Mouse (Mus musculus) heart, embryonic 13.5 days (tissue): ENCODE measurements at regions not wholly inside any gene's neighbourhood (a gene's known extent, or its start where the extent isn't known, plus 50 kb on each side); places are given as distances from the start of the nearest gene placed in this dataset.
"Not testable (repeated sequence)": the region's sequence is repeated elsewhere in the genome, so short reads cannot be mapped to it uniquely, and the experiment has no call there.

ENCODE experiments used
- ATAC-seq: fragments of 200-750 bp; cut with Nextera tagmentation; 2 replicates; pipeline ENCODE4 v1.8.0; 2017; ENCODE audit warnings: moderate TSS enrichment; ENCODE audit not compliant: insufficient number of reproducible peaks, low FRiP score, low TSS enrichment; ENCODE audit errors: extremely low read depth
- H3K27ac ChIP-seq: fragments of 300-500 bp; sonication (generic); replicated peaks from 2 replicates; pipeline ENCODE4 v1.5.1; 2015; ENCODE audit warnings: moderate library complexity, mild to moderate bottlenecking, inconsistent platforms
- H3K27me3 ChIP-seq: fragments of 300-500 bp; sonication (generic); replicated peaks from 2 replicates; pipeline ENCODE4 v1.6.1; 2015; ENCODE audit warnings: mild to moderate bottlenecking, inconsistent platforms
- H3K36me3 ChIP-seq: fragments of 300-500 bp; sonication (generic); 2 replicates; pipeline ENCODE4 v1.6.1; 2015; ENCODE audit warnings: mild to moderate bottlenecking, inconsistent platforms
- H3K4me1 ChIP-seq: fragments of 300-500 bp; sonication (generic); 2 replicates; pipeline ENCODE4 v1.6.1; 2015; ENCODE audit warnings: inconsistent platforms
- H3K4me2 ChIP-seq: fragments of 300-500 bp; sonication (generic); 2 replicates; pipeline ENCODE4 v1.6.1; 2015; ENCODE audit warnings: inconsistent platforms, mild to moderate bottlenecking, moderate library complexity
- H3K4me3 ChIP-seq: fragments of 300-500 bp; sonication (generic); 2 replicates; pipeline ENCODE4 v1.5.1; 2015; ENCODE audit warnings: moderate library complexity, mild to moderate bottlenecking, inconsistent platforms
- H3K9ac ChIP-seq: fragments of 300-500 bp; sonication (generic); 2 replicates; pipeline ENCODE4 v1.6.1; 2015; ENCODE audit warnings: inconsistent platforms, mild to moderate bottlenecking, moderate library complexity
- H3K9me3 ChIP-seq: fragments of 300-500 bp; sonication (generic); 2 replicates; pipeline ENCODE4 v1.6.1; 2016; ENCODE audit warnings: inconsistent platforms
- WGBS: fragments of 180-500 bp; shearing (Covaris S2); methylation state at CpG from one replicate; pipeline ENCODE4 v1.1.7; 2015; ENCODE audit warnings: mixed read lengths; 5-methylcytosine and 5-hydroxymethylcytosine counted together

- ATAC-seq = no peak
- no peak overlapping the region for H3K9ac ChIP-seq
- no peaks in the 10 kb centered on the region for H3K4me1 ChIP-seq
- no peak overlapping the region for H3K27ac ChIP-seq
- no peak overlapping the region for H3K4me2 ChIP-seq
- H3K9me3 ChIP-seq = no peaks in the 10 kb centered on the region
- WGBS = 86% methylated on average over 4 of the region's 4 CpGs
- no peaks in the 10 kb centered on the region for H3K27me3 ChIP-seq
- no peak overlapping the region for H3K4me3 ChIP-seq
- no peaks in the 10 kb centered on the region for H3K36me3 ChIP-seq
Measured at GRCm38 (mm10) chr4:7247816-7248215, 991.0 kb downstream of the Car8 start.

GRCm38 (mm10) chr4:7247244-7247643, 991.6 kb downstream of the Car8 start:
- no peak for ATAC-seq
- Histone ChIP-seq H3K4me1 (no peaks in the 10 kb centered on the region), H3K9me3 (no peaks in the 10 kb centered on the region), H3K27me3 (no peaks in the 10 kb centered on the region), H3K36me3 (no peaks in the 10 kb centered on the region), H3K4me3 (no peak overlapping the region), H3K9ac (no peak overlapping the region), H3K4me2 (no peak overlapping the region), H3K27ac (no peak overlapping the region)
- 67% methylated on average over 4 of the region's 4 CpGs for WGBS

GRCm38 (mm10) chr4:7246828-7247227, 992.0 kb downstream of the Car8 start:
- Histone ChIP-seq H3K36me3 (no peaks in the 10 kb centered on the region), H3K4me2 (no peak overlapping the region), H3K27me3 (no peaks in the 10 kb centered on the region), H3K9ac (no peak overlapping the region), H3K27ac (no peak overlapping the region), H3K9me3 (no peaks in the 10 kb centered on the region), H3K4me1 (no peaks in the 10 kb centered on the region), H3K4me3 (no peak overlapping the region)
- ATAC-seq = no peak
- 77% methylated on average over 4 of the region's 4 CpGs for WGBS

- Histone ChIP-seq H3K4me2 (no peak overlapping the region), H3K9ac (no peak overlapping the region)
- ATAC-seq = no peak
Measured at GRCm38 (mm10) chr4:7245653-7246052, 993.2 kb downstream of the Car8 start.

GRCm38 (mm10) chr4:7237848-7238247, 1001.0 kb downstream of the Car8 start:
- no peaks in the 10 kb centered on the region for H3K36me3 ChIP-seq
- H3K4me3 ChIP-seq = no peak overlapping the region
- ATAC-seq = no peak
- no peaks in the 10 kb centered on the region for H3K27me3 ChIP-seq
- H3K4me1 ChIP-seq = no peaks in the 10 kb centered on the region
- no peak overlapping the region for H3K9ac ChIP-seq
- WGBS = 73% methylated on average over 3 of the region's 3 CpGs
- H3K4me2 ChIP-seq = no peak overlapping the region
- no peaks in the 10 kb centered on the region for H3K9me3 ChIP-seq
- H3K27ac ChIP-seq = no peak overlapping the region

More at GRCm38 (mm10) chr4:7245653-7246052, 993.2 kb downstream of the Car8 start:
- no peaks in the 10 kb centered on the region for H3K9me3 ChIP-seq
- no peak overlapping the region for H3K4me3 ChIP-seq
- 81% methylated on average over 2 of the region's 2 CpGs for WGBS
- no peaks in the 10 kb centered on the region for H3K27me3 ChIP-seq
- H3K4me1 ChIP-seq = no peaks in the 10 kb centered on the region
- no peak overlapping the region for H3K27ac ChIP-seq
- no peaks in the 10 kb centered on the region for H3K36me3 ChIP-seq

GRCm38 (mm10) chr4:7234537-7234936, 1004.3 kb downstream of the Car8 start:
- not testable (repeated sequence) for H3K9ac ChIP-seq, ATAC-seq
- 92% methylated on average over 6 of the region's 6 CpGs for WGBS

GRCm38 (mm10) chr4:7228980-7229379, 1009.9 kb downstream of the Car8 start:
- WGBS = 62% methylated on average over 2 of the region's 2 CpGs
- no peak overlapping the region for H3K4me3 ChIP-seq
- H3K27ac ChIP-seq = no peak overlapping the region
- H3K4me1 ChIP-seq = no peaks in the 10 kb centered on the region
- no peaks in the 10 kb centered on the region for H3K9me3 ChIP-seq
- no peak overlapping the region for H3K4me2 ChIP-seq
- no peaks in the 10 kb centered on the region for H3K27me3 ChIP-seq
- no peak overlapping the region for H3K9ac ChIP-seq
- no peak for ATAC-seq
- H3K36me3 ChIP-seq = no peaks in the 10 kb centered on the region

More at GRCm38 (mm10) chr4:7234537-7234936, 1004.3 kb downstream of the Car8 start:
- not testable (repeated sequence) for H3K36me3 ChIP-seq, H3K27ac ChIP-seq, H3K27me3 ChIP-seq, H3K4me2 ChIP-seq, H3K9me3 ChIP-seq, H3K4me1 ChIP-seq, H3K4me3 ChIP-seq

GRCm38 (mm10) chr4:7222922-7223321, 1015.9 kb downstream of the Car8 start:
- Histone ChIP-seq H3K36me3 (no peaks in the 10 kb centered on the region), H3K4me3 (no peak overlapping the region), H3K27ac (no peak overlapping the region), H3K4me1 (no peaks in the 10 kb centered on the region), H3K27me3 (no peaks in the 10 kb centered on the region), H3K9ac (no peak overlapping the region), H3K9me3 (no peaks in the 10 kb centered on the region), H3K4me2 (no peak overlapping the region)
- 87% methylated on average over 3 of the region's 3 CpGs for WGBS
- no peak for ATAC-seq

GRCm38 (mm10) chr4:7220426-7220825, 1018.4 kb downstream of the Car8 start:
- Histone ChIP-seq H3K27me3 (no peaks in the 10 kb centered on the region), H3K9ac (no peak overlapping the region), H3K9me3 (no peaks in the 10 kb centered on the region), H3K4me1 (no peaks in the 10 kb centered on the region), H3K4me2 (no peak overlapping the region), H3K27ac (no peak overlapping the region), H3K4me3 (no peak overlapping the region), H3K36me3 (no peaks in the 10 kb centered on the region)
- no peak for ATAC-seq

GRCm38 (mm10) chr4:7215048-7216030, 1023.5 kb downstream of the Car8 start:
- H3K4me1 ChIP-seq = no peaks in the 10 kb centered on the region
- no peaks in the 10 kb centered on the region for H3K27me3 ChIP-seq
- H3K4me3 ChIP-seq = no peak overlapping the region
- no peak overlapping the region for H3K4me2 ChIP-seq
- 82% methylated on average over 5 of the region's 5 CpGs for WGBS
- no peak overlapping the region for H3K9ac ChIP-seq
- no peak overlapping the region for H3K27ac ChIP-seq
- no peaks in the 10 kb centered on the region for H3K9me3 ChIP-seq
- no peaks in the 10 kb centered on the region for H3K36me3 ChIP-seq
- ATAC-seq = no peak

GRCm38 (mm10) chr4:7206987-7207386, 1031.9 kb downstream of the Car8 start:
- H3K4me1 ChIP-seq = no peaks in the 10 kb centered on the region
- no peak overlapping the region for H3K27ac ChIP-seq
- no peaks in the 10 kb centered on the region for H3K9me3 ChIP-seq
- 81% methylated on average over 1 of the region's 1 CpGs for WGBS
- ATAC-seq = no peak
- H3K4me3 ChIP-seq = no peak overlapping the region
- H3K27me3 ChIP-seq = no peaks in the 10 kb centered on the region
- no peak overlapping the region for H3K9ac ChIP-seq
- H3K36me3 ChIP-seq = no peaks in the 10 kb centered on the region
- H3K4me2 ChIP-seq = no peak overlapping the region

GRCm38 (mm10) chr4:7201816-7202215, 1037.0 kb downstream of the Car8 start:
- ATAC-seq = no peak
- no peak overlapping the region for H3K4me3 ChIP-seq
- no peaks in the 10 kb centered on the region for H3K4me1 ChIP-seq
- no peaks in the 10 kb centered on the region for H3K9me3 ChIP-seq
- H3K36me3 ChIP-seq = no peaks in the 10 kb centered on the region
- H3K4me2 ChIP-seq = no peak overlapping the region
- H3K9ac ChIP-seq = no peak overlapping the region
- no peaks in the 10 kb centered on the region for H3K27me3 ChIP-seq
- WGBS = 33% methylated on average over 2 of the region's 2 CpGs
- no peak overlapping the region for H3K27ac ChIP-seq
